Mouse (Mus musculus) retina, postnatal 1 day (tissue): ENCODE results near the gene Pcca.

Experiments
- DNase-seq: peaks from one replicate; pipeline ENCODE4 v3.0.0-alpha.2; 2012

Gene Pcca

DNA sequence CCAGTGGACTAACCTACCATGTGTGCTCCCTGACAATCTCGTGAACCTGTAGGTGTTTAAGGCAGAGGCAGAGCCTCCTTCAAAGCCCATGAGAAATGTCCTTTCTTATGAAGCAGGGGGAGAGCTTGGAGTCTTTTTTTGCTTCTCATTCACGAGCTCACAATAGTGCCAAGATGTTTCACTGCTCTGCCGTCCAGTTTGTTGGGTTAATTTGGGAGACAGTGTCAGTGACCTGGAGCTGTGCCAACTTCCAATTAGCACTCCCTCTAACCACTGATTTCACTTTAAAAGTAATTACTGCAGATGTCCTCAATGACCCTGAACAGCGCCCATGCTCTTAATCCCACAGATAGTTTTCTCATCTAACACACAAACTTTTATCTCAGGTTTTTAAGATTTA, 328.5 kb downstream of the Pcca start:
- DNase-seq, result peak; percentile 93

DNA sequence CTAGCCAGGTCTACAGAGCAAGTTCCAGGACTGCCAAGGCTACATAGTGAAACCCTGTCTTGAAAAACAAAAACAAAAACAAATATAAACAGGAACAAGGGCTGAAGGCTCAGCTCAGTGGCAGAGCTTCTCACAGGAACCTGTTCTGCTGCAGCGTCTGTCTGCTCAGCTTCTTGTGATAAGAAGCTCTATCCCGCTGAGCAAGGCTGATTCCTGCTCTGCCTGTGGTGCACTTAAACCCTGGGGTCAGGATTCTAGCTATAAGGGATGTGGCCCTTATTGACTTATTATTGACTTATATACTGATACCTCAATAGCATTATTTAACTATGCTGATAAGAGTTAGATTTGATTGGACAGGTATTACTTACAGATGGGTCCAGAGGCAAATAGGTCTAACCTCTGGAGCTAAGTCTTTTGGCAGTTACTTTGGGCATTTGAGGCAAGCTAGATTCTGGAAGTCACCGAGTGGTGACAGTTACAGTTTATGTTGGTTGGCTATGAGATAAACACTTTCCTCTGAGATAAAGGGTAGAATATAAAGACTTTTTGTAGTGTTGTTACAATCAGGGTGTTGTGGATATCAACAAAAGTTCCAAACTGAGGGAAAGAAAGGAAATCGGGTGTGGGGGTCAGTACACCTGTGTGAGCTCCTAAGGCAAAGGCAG, 331.5 kb downstream of the Pcca start:
- DNase-seq, result no peak

DNA sequence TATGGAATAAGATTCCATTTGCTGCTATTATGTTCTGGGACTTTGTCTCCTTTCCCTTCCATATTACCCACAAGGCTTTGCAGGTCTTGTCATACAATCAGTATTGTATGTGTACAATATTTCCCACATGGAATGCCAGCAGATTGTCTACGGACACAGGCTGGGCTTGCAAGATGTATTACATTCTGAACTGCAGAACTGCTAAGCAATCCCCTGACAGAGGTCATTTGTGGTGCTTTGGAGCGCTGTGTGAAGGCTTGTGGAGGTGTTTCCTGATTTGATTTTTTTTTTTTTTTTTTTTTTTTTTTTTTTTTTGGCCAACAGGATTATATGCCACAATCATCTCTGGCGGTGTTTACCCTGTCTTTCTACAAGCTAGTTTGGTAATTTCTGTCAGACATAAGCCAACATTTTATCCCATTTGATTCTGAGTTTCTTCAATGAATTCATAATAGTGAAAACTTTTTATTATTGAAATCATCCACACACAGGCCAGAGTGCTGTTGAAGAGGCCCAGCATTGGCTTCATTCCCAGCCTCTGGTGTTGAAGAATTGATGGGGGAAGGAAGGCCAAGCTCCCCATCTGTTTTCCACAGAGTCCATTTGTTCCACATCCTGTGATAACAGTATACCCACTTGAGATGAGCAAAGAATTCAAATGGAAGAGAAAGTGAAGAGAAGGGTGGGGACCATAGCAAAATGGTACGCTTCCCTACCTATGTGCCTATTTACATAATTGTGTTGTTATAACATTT, 333.6 kb downstream of the Pcca start:
- DNase-seq, result no peak

DNA sequence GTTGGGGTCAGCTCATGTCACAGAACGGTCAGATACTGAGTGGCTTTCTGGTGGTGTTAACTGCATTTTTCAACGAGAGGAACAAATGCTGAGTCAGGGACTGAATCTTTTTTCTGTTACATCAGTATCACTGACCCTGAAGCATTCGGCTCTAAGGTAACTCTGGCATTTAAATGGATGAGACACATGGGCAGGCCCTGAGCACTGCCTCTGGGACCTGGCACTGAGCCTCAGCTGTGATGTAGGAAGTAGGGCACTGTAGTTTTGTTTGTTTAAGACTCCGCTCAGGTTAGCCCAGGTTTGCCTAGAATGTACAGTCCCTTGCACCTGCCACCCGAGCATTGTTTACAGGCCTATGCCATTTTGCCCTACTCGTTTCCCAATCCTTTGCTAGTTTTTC, 335.7 kb downstream of the Pcca start:
- DNase-seq, result no peak

DNA sequence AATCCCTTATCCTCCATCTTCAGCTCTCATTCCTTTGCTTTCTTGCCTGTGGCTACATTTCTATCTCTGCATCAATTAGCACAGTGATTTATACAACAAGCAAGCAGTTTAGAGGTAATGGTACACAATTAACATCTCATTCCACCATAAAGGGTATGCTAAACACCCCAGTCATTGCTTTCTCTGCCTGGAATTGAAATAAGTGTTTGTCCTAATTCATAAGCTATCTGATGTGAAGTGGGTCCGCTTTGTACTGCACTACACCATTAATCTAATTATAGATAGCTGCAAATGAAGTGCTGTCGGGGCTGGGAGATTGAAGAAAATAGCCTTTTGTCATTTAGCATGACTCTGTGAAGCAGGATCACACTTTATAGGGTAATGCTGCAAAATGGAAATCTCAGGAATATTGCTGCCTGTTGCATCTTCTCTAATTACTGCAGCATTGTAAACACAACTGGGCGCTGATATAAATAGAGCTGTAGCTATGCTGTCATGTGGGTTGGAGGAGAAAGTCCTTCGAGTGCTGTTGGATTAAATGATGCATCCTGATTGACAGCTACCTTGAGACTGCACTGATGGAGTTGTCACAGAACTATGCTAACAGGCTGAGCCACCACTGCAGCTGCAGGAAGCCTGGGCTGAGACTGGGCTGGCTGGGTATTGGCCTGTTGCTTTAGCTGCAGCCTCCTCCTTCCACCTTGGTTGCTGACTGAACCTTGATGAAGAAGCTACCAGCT, 337.9 kb downstream of the Pcca start:
- peak; percentile 86 for DNase-seq

DNA sequence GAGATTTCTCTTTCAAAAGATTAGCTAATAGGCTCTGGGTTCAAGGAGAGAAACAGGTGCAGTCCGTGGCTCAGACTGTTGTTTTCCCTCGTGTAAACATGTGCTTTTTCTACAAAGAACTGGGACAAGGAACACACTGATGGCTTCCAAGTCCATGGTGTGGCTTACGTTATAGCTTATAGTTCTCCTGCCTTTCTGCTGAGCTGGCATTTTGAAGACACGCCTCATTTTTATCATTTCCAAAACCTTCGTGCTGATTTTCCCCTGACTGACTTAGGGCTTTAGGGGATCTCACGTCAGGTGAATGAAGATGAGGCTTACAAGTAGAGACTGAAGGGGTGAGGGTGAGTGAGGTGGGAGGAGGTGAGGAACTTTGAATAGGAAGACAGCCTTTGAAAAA, 338.5 kb downstream of the Pcca start:
- DNase-seq, result no peak

DNA sequence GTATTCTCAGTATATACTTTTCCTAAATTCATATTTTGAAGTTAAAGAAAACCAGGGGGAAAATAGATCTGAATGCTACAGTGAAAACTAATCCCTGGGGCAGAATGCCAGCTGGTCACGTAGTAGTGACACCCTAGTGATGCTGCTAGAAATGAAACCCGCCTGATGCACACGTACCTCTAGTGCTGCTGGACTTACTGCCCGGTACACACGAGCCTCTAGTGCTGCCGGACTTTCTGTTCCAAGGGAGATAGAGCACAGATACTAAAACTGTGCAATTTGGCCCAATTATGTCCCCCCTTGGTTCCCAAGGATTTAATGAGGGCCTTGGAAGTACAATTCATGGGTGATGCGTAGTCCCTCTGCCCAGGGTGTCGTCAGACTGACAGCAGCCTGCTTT, 340.9 kb downstream of the Pcca start:
- DNase-seq, result peak; percentile 35

DNA sequence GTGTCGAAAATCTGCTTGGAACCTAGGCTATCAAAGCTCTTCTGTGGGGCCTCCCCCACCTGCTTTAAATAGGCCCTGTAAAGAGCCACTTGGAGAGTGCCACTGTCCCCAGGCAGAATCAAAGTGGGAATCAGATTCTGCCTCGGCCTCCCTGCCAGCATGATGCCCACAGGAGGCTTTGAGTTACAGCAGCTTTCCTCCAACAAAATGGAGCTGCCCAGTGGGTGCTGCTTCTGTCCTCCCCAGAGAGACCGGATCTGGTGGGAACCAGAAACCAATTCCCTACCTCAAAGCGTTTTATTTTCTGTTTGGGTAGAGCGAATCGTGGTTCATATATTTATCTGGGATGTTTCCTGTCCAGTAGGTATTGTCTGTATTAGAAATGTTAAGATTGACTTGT, 341.5 kb downstream of the Pcca start:
- no peak for DNase-seq

DNA sequence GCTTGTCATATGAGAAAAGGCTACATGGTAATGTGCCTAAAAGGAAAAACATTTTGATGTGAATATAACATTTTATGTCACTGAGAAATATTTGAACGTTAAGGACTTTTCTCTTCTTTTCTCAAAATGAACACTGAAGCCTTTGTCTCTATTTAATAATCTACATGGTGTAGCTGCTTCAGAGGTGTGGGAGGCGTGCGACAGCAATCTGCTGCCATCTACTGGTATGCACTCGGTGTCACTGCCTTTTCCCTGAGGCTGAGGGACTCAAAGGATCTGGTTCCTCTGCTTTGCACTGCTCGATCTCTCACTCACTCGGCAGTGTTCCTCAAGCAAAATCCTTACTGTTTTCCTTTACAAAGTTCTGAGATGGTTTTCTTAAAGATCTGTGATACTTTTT, 342.0 kb downstream of the Pcca start:
- peak; percentile 87 for DNase-seq

DNA sequence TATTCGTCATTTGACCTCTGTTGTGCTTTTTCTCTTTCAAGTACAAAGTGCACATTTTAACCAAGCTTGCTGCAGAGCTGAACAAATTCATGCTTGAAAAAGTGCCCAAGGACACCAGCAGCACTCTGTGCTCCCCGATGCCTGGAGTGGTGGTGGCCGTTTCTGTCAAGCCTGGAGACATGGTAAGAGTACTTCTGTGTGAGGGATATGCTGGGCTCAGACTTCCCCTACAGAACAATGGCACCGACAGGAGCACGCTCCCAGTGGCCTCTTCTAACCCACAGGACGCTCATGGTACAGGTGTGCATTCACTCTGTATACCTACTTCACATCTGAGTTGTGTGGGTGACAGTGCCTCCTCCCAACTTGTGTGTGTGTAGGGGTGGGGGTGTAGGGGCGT, 342.6 kb downstream of the Pcca start:
- DNase-seq, result no peak

DNA sequence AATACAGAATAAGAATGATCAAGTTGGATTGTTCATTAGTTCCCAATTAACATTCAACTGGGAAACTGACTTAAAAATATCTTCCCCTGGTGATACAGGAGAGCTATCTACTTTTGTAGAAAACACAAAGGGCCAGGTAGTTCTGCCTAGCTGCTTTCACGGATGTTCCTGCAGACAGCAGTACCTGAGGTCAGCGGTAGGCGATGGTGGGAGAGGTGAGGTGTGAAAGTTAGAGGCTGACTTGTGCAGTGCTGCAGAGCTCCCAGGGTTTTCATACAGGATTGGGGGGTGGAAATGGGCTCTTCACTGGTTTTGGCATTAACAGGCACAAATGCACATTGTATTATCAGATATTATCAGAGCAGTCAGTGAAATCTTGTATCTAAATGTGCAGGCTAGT, 343.7 kb downstream of the Pcca start:
- DNase-seq, result no peak

DNA sequence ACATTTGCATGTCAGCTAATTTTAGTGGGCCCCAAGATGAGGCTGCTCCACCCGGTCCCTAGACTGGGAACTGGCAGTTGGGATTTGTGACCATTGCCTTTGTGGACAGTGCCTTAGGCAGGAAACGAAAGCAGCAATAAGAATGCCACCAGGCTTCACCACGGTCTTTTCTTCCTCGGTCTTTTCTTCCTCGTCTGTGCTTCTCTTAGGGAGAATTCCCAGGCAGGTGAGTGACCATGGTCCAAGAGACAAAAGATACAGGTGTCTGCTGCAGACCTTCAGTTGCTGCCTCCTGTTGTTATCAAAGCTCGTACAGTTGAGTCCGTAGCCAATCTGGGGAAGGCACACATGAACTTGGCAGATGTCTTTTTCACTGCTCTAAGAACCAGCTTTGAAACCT, 346.2 kb downstream of the Pcca start:
- DNase-seq, result no peak

DNA sequence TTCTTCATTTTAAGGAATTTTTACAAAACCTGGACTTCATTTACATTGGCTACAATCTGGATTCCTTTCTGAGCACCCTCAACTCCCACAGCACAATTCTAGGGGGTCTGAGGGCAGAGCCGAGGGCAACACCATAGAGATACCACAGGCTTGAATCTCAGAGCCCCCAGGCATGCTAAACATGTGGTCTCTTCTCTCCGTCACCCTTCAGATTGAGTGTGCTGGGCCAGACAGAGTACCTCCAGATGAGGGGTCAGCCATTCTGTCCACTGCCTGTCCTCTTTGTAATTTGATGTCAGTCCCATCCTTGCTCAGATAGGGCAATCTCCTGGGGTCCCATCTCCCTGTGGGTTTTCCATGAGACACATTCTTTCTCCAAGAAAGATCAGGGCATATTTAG, 347.6 kb downstream of the Pcca start:
- no peak for DNase-seq

DNA sequence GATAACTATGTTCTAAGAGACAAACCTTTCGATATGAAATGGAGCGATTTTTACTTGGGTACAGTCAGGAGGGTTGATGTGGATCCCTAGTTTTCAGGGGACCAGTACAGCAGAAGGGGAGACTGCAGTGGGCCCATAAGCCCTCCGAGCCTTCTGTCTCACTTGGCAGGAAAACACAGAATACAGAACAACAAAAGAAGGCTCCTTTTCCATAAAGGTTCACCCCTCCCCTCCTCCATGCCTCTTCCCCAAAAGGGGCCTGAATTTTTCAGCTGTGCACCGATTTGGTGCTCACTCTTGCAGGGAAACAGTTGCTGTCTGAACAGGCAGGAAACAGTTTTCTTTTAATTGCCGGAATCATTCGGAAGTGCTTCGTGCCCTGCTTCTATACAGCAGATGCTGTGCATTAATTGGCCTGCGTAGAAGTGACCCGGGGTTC, 348.1 kb downstream of the Pcca start:
- DNase-seq, result peak; percentile 69

DNA sequence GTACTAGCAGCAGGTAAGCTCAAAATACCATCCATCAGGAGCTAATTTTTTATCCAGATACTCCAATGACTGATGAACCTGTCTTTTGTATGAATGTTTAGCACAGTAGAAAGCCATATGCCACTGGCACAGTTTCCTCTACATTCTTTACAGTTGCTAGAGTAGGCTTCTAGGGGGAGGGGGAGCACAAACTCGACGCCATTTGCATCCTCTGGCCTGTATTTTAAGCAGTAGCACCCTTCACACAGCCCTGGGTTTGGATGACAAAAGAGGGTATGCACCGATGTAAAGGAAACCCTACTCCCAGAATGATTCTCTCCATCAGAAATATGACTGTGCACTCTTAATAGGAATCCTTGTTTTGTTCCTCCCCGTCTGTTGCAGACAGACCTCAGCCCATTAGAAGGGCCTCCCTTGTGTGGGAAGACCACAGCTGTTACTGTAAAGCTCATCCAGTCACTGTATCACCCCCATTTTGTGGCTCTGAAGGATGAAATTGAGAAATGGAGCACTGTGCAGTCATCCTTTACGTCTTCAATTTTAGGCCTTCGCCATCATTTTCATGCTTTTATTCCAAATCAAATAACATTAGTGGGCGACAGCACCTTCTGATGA, 348.8 kb downstream of the Pcca start:
- peak; percentile 57 for DNase-seq

DNA sequence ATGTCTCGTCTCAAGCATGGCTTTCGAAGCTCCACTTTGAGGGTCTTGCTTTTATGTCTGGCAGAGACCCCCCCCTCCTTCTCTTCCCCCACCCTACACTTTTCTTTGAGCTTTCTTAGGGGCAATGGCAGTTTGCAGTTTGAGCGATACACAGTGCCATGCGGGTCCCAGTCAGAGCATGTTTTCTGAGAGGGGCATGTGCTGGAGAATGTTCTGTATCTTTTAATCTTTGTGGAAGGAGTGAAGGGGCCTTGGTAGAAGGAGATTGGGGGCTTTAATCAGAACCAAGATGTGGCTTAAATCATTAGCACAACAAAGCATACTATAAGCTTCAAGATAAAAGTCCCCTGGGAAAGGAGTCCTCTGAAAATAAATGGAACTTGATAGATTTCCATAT, 349.3 kb downstream of the Pcca start:
- no peak for DNase-seq

DNA sequence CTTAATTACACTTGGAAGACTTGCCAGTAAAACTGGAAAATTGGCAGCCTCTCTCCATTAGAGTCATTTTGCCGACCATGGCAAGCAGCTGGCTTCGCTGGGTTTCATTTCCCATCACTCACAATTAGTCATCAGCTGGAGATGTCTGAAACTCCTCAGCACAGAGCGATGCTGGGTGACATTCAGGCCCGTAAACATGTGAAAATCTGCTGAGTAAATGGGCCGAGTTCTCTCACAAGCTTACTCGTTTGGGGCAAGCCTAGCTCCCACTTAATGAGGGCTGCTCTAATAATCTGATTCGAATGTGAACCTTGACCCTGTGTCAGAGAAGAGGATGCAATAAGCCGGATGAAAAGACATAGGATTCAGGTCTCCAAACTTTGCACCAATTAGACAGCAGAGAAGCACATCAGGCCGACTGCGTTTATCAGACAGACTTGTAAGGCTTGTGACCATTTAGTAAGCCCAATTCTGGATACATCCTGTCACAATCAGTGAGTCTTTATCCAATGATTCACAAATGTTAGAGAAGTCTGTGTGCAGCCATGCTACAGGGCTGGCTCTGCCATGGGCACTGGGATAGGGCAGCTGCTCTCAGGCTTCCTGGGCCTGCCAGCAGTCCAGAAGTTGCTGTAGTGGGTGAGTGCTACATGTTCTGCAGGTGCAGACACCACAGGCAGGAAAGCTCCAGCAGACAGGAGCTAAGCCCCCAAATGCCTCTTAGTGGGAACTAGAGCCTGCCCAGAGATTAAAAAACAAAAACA, 349.9 kb downstream of the Pcca start:
- peak; percentile 96 for DNase-seq

DNA sequence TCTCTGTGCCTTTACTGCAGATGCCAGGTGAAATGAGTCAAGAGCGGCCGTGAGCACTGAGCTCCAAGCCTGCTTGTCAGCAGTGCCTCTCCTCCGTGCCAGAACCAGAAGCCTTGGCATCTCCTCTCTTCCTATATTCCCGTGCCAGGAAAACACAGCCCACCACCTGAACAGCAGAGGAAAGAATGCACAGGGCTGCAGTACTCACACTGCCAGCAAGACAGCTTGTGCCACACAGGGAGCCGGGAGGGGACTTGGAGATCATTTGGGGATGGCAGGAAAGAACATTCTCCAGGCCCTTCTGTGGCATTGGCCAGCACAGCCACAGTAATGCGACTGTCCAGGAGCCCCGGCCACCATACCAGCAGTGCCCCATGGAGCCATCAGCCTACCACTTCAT, 351.8 kb downstream of the Pcca start:
- DNase-seq, result no peak

DNA sequence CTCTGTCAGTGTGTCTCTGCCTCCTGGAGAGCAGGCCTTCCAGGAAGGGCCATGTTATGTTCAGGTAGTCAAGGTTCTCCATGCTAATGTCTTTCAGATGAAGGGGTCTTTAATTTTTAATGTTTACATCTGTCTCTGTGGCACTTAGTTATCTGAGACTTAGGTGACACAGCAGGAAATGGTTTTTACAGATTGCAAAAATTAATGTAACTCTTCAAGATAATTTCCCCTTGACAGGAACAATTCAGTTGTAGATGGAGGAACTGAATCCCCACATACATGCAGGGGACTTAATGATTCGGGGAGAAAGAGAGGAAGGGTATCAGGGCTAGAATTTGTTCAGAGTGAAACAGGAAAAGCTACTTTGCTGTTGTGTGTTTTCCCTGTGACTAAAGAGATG, 353.2 kb downstream of the Pcca start:
- DNase-seq, result no peak

DNA sequence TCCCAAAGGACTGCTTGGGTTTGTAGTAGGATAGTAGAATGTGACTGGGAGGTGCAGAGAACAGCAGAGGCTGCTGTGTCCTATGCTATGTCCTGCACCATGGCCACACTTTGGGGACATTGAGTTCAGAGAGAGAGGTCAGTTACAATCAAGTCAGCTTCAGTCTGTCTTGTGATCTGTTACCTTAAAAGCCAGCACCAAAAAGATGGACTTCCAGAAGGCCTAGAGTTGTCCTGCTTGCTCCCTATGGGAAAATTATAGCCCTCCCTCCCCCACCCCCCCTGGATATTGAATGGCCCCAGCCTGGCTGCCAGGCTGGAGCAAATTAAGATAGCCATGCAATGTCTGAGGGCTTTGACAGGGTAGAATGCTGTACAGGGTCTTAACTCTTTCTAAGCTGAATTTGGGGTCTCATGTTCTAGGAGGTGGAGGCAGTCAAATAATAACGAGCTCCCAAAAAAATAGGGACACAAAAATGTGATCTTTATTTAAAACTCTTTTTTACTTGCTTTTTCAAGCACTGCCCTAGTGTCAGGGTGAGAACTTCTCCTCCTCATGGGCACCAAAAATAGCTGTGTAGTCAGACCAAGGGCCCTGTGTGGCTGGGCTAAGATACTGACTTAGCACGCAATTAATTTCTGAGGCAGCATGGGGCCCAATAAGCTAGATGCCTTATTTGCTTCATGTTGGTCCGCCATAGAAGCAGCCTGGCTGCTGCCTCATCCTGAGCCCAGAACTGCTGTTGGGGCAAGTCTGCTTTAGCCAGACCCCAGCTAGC, 353.8 kb downstream of the Pcca start:
- no peak for DNase-seq

DNA sequence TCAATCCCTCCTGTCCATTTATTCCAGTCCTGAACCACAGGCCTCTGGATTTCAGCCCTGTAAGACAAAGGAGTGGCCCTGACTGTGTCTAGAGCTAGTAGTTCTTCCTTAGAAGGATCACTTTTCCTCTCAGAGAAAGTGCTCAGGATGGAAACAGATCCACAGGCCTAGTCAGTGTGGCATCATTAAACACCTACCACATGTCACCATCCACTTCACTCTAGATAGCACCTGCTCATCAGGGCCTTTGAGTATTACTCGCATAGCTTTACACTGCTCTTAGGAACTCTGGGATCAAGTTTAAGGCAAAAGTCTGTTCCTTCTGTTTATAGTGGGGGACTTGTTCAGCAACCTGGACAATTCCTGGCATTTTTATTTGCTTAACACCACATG, 354.4 kb downstream of the Pcca start:
- DNase-seq, result no peak

DNA sequence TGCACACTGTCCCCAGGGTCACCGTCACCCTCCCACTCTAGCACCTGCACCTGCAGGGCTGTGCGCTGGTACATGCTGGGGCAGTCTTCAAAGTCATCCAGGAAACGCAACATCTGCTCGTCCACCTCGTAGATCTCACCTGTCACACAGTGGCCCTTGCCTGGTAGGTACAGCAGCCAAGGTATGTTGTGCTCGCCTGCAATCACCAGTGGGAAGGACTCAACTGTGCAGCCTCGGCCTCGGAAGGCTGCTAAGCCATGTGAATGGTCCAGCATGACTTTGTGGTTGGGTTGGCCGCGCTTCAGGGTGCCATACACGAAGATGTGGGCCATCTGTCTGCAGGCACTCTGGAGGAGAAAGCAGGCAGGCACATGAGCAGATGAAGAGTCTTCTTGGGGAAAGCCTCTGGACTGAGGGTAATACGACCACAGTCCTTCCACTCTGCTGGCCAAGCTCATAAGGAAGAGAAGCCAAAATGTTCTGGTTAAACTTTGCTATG, 357.4 kb downstream of the Pcca start:
- no peak for DNase-seq
